In the genomic region with DNA sequence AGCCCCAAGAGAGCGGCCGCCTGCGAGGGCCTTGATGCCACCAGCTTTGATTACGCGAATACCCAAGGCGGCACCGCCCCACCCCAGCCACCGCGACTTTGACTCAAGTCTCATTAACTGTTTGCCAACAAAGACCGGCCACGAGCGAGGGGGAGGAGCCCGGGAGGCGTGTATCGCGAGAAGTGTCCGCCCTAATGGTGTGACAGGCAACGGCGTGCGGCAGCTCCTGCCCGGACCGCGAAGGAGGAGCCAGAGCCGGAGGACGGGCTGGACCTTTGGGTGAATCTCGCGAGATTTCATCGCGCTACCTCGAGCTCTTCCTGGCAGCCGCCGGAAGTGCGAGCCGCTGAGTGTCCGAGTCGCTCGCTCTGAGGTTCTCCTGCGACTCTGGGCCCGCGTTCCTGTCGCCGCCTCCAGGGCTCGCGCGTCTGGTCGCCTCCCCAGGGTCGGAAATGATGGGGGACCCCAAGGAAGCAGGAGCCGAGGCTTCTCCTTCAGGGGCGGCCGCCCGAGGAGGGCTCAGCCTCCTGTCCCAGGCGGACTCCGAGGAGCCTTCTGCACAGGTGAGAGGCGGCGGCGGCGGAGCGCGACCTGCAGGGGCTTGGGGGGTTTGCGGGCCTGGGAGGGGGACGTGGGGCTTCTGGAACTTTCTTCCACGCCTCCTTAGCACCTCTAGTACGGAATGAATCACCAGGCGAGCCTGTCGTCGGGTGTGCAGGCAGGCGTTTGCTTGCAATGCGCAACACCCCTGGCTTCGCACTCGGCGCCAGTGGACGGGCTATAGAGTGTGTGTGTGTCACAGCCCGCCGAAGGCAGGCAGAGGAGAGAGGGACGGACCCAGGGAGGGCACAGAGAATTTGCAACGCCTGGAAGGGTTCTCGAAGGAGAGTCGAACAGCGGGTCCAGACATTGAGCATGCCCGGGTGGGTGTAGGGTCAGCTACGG, we compare ENCODE assay signal across 8 mouse cellular contexts. TPM values are rescaled to one million over a fixed set of nuclear protein-coding genes. Genes with fewer than 3 reads are reported as not detected.
DNase-seq lines count a peak whose midpoint lies in the region; ATAC-seq and TF ChIP-seq lines count a peak whose summit lies in the region.

A gene (plus strand): TSS at position 183 of the 945 bp plus-strand sequence.

- H3K27me3 ChIP-seq in C2C12 (ENCODE audit: control insufficient read depth, insufficient read depth, insufficient read length) (no peaks in the 10 kb centered on the region), myocyte (ENCODE audit: control insufficient read depth, insufficient read depth, insufficient read length) (no peaks in the 10 kb centered on the region)
- no peaks in the 10 kb centered on the region for H3K27me3 ChIP-seq in erythroblast, embryonic 14.5 days (ENCODE audit: control insufficient read depth)
- H3K27me3 ChIP-seq in heart, embryonic 11.5 days (ENCODE audit: control insufficient read depth, insufficient read depth, low read length) = no peaks in the 10 kb centered on the region
- H3K27me3 ChIP-seq in kidney, embryonic 16.5 days (ENCODE audit: insufficient read depth, low read length) = no peaks in the 10 kb centered on the region
- H3K27me3 ChIP-seq in liver, adult 2 months (ENCODE audit: control insufficient read depth, insufficient read depth, low read length) = no peaks in the 10 kb centered on the region
- no peaks in the 10 kb centered on the region for H3K27me3 ChIP-seq in splenic B cell, adult 2 months (ENCODE audit: control insufficient read depth, insufficient read depth, low read length, poor library complexity, severe bottlenecking)

- H3K4me1 ChIP-seq in erythroblast, embryonic 14.5 days (ENCODE audit: control insufficient read depth) = peaks cover 21% of the 10 kb centered on the region
- peaks cover 5% of the 10 kb centered on the region; the same call in 1 of the 2 replicates for H3K4me1 ChIP-seq in heart, embryonic 11.5 days (ENCODE audit: control insufficient read depth, insufficient read depth, low read length)
- peaks cover 11% of the 10 kb centered on the region for H3K4me1 ChIP-seq in kidney, embryonic 16.5 days (ENCODE audit: insufficient read depth, low read length)
- H3K4me1 ChIP-seq in liver, adult 2 months (ENCODE audit: control insufficient read depth, insufficient read depth, low read length) = peaks cover 4% of the 10 kb centered on the region

- H3ac ChIP-seq in C2C12 (ENCODE audit: control insufficient read depth, insufficient read length, low read depth) (peak within 1 kb of the TSS; percentile 60), myocyte (ENCODE audit: control insufficient read depth, insufficient read length) (peak within 1 kb of the TSS; percentile 79)

- peak; percentile 99 for ATAC-seq in heart, embryonic 11.5 days (replicated peaks; ENCODE audit: insufficient number of reproducible peaks, low FRiP score, low TSS enrichment)
- ATAC-seq in kidney, embryonic 16.5 days (ENCODE audit: low FRiP score, low TSS enrichment) = peak; percentile 98

- TF ChIP-seq CTCF in C2C12 (IDR thresholded peaks at IDR 0.05; ENCODE audit: control insufficient read depth, insufficient read depth, insufficient read length) = no peak
- no peak for TF ChIP-seq CTCF in brain, embryonic 14.5 days (IDR thresholded peaks at IDR 0.05; ENCODE audit: borderline replicate concordance, extremely low read depth, insufficient read depth, insufficient read length)
- TF ChIP-seq CTCF in liver, adult 2 months (IDR thresholded peaks at IDR 0.05; ENCODE audit: low read depth, low read length) = no peak

- peak; percentile 48; the same call in 1 of the 2 replicates for TF ChIP-seq POLR2A in brain, embryonic 14.5 days (IDR thresholded peaks at IDR 0.05; ENCODE audit: borderline replicate concordance, extremely low read depth, insufficient read depth, insufficient read length, poor library complexity, severe bottlenecking)
- TF ChIP-seq POLR2A in liver, adult 2 months (IDR thresholded peaks at IDR 0.05; ENCODE audit: extremely low read depth, insufficient read depth, low read length) = peak; percentile 92
- TF ChIP-seq POLR2A in myocyte (IDR thresholded peaks at IDR 0.05; ENCODE audit: insufficient read length, low read depth) = peak; percentile 74

- H3K79me3 ChIP-seq in C2C12 (ENCODE audit: low read depth) = peaks cover 18% of the 10 kb centered on the region

- H3K9me3 ChIP-seq in erythroblast, embryonic 14.5 days (ENCODE audit: control insufficient read depth, low read length) = no peaks in the 10 kb centered on the region
- H3K9me3 ChIP-seq in heart, embryonic 11.5 days (replicated peaks; ENCODE audit: control insufficient read depth, low read length) = no peaks in the 10 kb centered on the region
- H3K9me3 ChIP-seq in kidney, embryonic 16.5 days (ENCODE audit: low read length) = no peaks in the 10 kb centered on the region

- H3K79me2 ChIP-seq in C2C12 (ENCODE audit: control insufficient read depth, insufficient read depth) (peaks cover 24% of the 10 kb centered on the region), myocyte (ENCODE audit: control insufficient read depth, insufficient read depth) (peaks cover 10% of the 10 kb centered on the region)
- H3K79me2 ChIP-seq in liver, adult 2 months (ENCODE audit: control insufficient read depth, insufficient read depth, low read length) = peaks cover 9% of the 10 kb centered on the region; the same call in 1 of the 2 replicates

- peak within 1 kb of the TSS; percentile 97 for H3K9ac ChIP-seq in heart, embryonic 11.5 days (ENCODE audit: low read depth, low read length)
- peak within 1 kb of the TSS; percentile 87 for H3K9ac ChIP-seq in kidney, embryonic 16.5 days (replicated peaks; ENCODE audit: low read length)
- peak within 1 kb of the TSS; percentile 91 for H3K9ac ChIP-seq in liver, adult 2 months (ENCODE audit: low read depth, low read length)

- H3K4me3 ChIP-seq in C2C12 (ENCODE audit: insufficient read depth, poor library complexity, severe bottlenecking) (peak within 1 kb of the TSS; percentile 75), myocyte (peak within 1 kb of the TSS; percentile 82)
- peak within 1 kb of the TSS; percentile 98 for H3K4me3 ChIP-seq in erythroblast, embryonic 14.5 days (replicated peaks)
- peak within 1 kb of the TSS; percentile 96 for H3K4me3 ChIP-seq in heart, embryonic 11.5 days (ENCODE audit: low read depth, low read length)
- peak within 1 kb of the TSS; percentile 68 for H3K4me3 ChIP-seq in kidney, embryonic 16.5 days (ENCODE audit: low read length)
- peak within 1 kb of the TSS; percentile 90 for H3K4me3 ChIP-seq in liver, adult 2 months (ENCODE audit: insufficient read depth, low read depth, low read length)

- under 1% methylated on average over 80 of the region's 81 CpGs for WGBS in heart, embryonic 11.5 days (ENCODE audit: insufficient replicate concordance)
- WGBS in kidney, embryonic 16.5 days = under 1% methylated on average over 81 of the region's 81 CpGs
- under 1% methylated on average over 81 of the region's 81 CpGs for WGBS in liver, adult 2 months

- peak within 1 kb of the TSS; percentile 92 for H3K4me2 ChIP-seq in heart, embryonic 11.5 days
- H3K4me2 ChIP-seq in kidney, embryonic 16.5 days (replicated peaks; ENCODE audit: low read depth, low read length) = peak within 1 kb of the TSS; percentile 86
- peak within 1 kb of the TSS; percentile 93 for H3K4me2 ChIP-seq in myocyte (ENCODE audit: low read depth)

- H3K27ac ChIP-seq in heart, embryonic 11.5 days (ENCODE audit: low read depth, low read length) = peak within 1 kb of the TSS; percentile 78
- peak within 1 kb of the TSS; percentile 93 for H3K27ac ChIP-seq in kidney, embryonic 16.5 days (ENCODE audit: low read length)
- H3K27ac ChIP-seq in liver, adult 2 months (replicated peaks; ENCODE audit: insufficient read depth, low read depth, low read length) = peak within 1 kb of the TSS; percentile 68

- peaks cover 38% of the 10 kb centered on the region for H3K36me3 ChIP-seq in C2C12 (ENCODE audit: control insufficient read depth, insufficient read depth)
- peaks cover 35% of the 10 kb centered on the region for H3K36me3 ChIP-seq in erythroblast, embryonic 14.5 days (ENCODE audit: control insufficient read depth)
- H3K36me3 ChIP-seq in heart, embryonic 11.5 days (ENCODE audit: control insufficient read depth, insufficient read depth, low read length) = peaks cover 11% of the 10 kb centered on the region
- H3K36me3 ChIP-seq in kidney, embryonic 16.5 days (ENCODE audit: insufficient read depth, low read length) = peaks cover 24% of the 10 kb centered on the region
- H3K36me3 ChIP-seq in liver, adult 2 months (ENCODE audit: control insufficient read depth, insufficient read depth, low read length) = peaks cover 27% of the 10 kb centered on the region
- peaks cover 19% of the 10 kb centered on the region for H3K36me3 ChIP-seq in myocyte (ENCODE audit: control insufficient read depth, insufficient read depth)
- peaks cover 16% of the 10 kb centered on the region for H3K36me3 ChIP-seq in splenic B cell, adult 2 months (ENCODE audit: control insufficient read depth, insufficient read depth, low read length, poor library complexity, severe bottlenecking)

- peak; percentile 99 for DNase-seq in brain, embryonic 14.5 days (ENCODE audit: low read depth)
- peak; percentile 96 for DNase-seq in liver, adult 2 months (ENCODE audit: extremely low read depth, low read depth, low spot score)
- DNase-seq in splenic B cell, adult 2 months (ENCODE audit: low read depth, low spot score) = peak; percentile 99

TF ChIP-seq in C2C12, 6 proteins besides CTCF, POLR2A, EP300 and RAD21:
- TF ChIP-seq MAX (IDR thresholded peaks at IDR 0.05) (peak; percentile 59), CEBPB (IDR thresholded peaks at IDR 0.05; ENCODE audit: low read depth) (no peak)

TF ChIP-seq in myocyte, 11 proteins besides CTCF, POLR2A, EP300 and RAD21 (continues in another document):
- peak; percentile 6 for TF ChIP-seq SRF (IDR thresholded peaks at IDR 0.05; ENCODE audit: control insufficient read depth, insufficient read length, low read depth)
- no peak for TF ChIP-seq CEBPB (IDR thresholded peaks at IDR 0.05; ENCODE audit: insufficient read depth, poor library complexity, severe bottlenecking)
- TF ChIP-seq E2F4 (IDR thresholded peaks at IDR 0.05; ENCODE audit: insufficient read depth) = no peak
- no peak for TF ChIP-seq MYOG (IDR thresholded peaks at IDR 0.05; ENCODE audit: control insufficient read depth in 1 of 3, insufficient read depth in 1 of 3, insufficient read length in 2 of 3, low read depth in 2 of 3)
- TF ChIP-seq TCF3 (IDR thresholded peaks at IDR 0.05; ENCODE audit: insufficient read length, low read depth) = no peak
- TF ChIP-seq REST (IDR thresholded peaks at IDR 0.05; ENCODE audit: insufficient read depth, insufficient read length) = no peak
- TF ChIP-seq USF1 (IDR thresholded peaks at IDR 0.05; ENCODE audit: low read depth) = no peak

RNA-seq across cellular contexts. Expression of the gene that starts here (rescaled TPM):
- polyA plus RNA-seq in C2C12 (2012; fragmentation: generic; extraction: Trizol) = 4.9 TPM
- 22.9 and 25.8 TPM in 2 replicates for polyA plus RNA-seq in brain, embryonic 14.5 days (2012; rRNA removed)
- 0.08 and 0.62 TPM in 2 replicates for polyA plus RNA-seq in erythroblast, embryonic 14.5 days (2012)
- polyA plus RNA-seq in heart, embryonic 11.5 days (2014; fragmentation: Nextera tagmentation; extraction: Ambion mirVana) = 15.2 and 20.1 TPM in 2 replicates
- 26.2 and 27.1 TPM in 2 replicates for polyA plus RNA-seq in kidney, embryonic 16.5 days (2015; fragmentation: Nextera tagmentation; extraction: Ambion mirVana)
- 17.8 and 18.7 TPM in 2 replicates for total RNA-seq in liver, adult 2 months (2014; rRNA removed)
- 6.4 and 8.0 TPM in 2 replicates for polyA plus RNA-seq in liver, adult 2 months (2012; rRNA removed)
- 5.2 TPM for polyA plus RNA-seq in myocyte (2012; fragmentation: generic; extraction: Trizol)

Comparison
In these comparisons a context has a peak if more than half of its experiments do, and no peak if none do; other contexts are left out.
1. Peak in every context shown above with its lines: DNase-seq, ATAC-seq, H3K4me3 ChIP-seq and H3K27ac ChIP-seq.